8 mouse cellular contexts compared by ENCODE assay signal in genomic region chr15:31602426-31602825, GRCm38 (mm10). TPM values are rescaled to one million over a fixed set of nuclear protein-coding genes. Genes with fewer than 3 reads are reported as not detected.
DNase-seq lines count a peak whose midpoint lies in the region; ATAC-seq and TF ChIP-seq lines count a peak whose summit lies in the region.

No protein-coding gene starts in this region.

- 2% methylated on average over 15 of the region's 15 CpGs for WGBS in heart, embryonic 15.5 days
- WGBS in lung, adult 2 months: under 1% methylated on average over 15 of the region's 15 CpGs
- WGBS in olfactory bulb, adult 2 months: under 1% methylated on average over 15 of the region's 15 CpGs

- peak; percentile 86 for DNase-seq in 416B (ENCODE audit: low read depth)
- peak; percentile 68 for DNase-seq in T-cell, adult 2 months (ENCODE audit: low spot score)
- DNase-seq in embryo, embryonic 11.5 days (ENCODE audit: low read depth, low spot score): peak; percentile 49
- peak; percentile 70 for DNase-seq in kidney, postnatal 10 days
- DNase-seq in lung, adult 2 months: no peak
- peak; percentile 62 to 72 for DNase-seq in thymus, postnatal 36 days

- no peaks in the 10 kb centered on the region for H3K27me3 ChIP-seq in heart, embryonic 15.5 days

- H3K4me1 ChIP-seq in heart, embryonic 15.5 days (replicated peaks): peaks cover 36% of the 10 kb centered on the region
- peaks cover 14% of the 10 kb centered on the region for H3K4me1 ChIP-seq in lung, adult 2 months (ENCODE audit: control insufficient read depth, insufficient read depth, low read length)
- peaks cover 13% of the 10 kb centered on the region for H3K4me1 ChIP-seq in olfactory bulb, adult 2 months (ENCODE audit: control insufficient read depth, insufficient read depth, low read length)

- peak overlapping the region; percentile 96 for H3K9ac ChIP-seq in heart, embryonic 15.5 days

- H3K36me3 ChIP-seq in heart, embryonic 15.5 days: no peaks in the 10 kb centered on the region

- TF ChIP-seq CTCF in lung, adult 2 months (IDR thresholded peaks at IDR 0.05; ENCODE audit: insufficient read depth, low read length): 0 out of 2 replicates have a peak, but pooled peaks have one; percentile 11
- no peak for TF ChIP-seq CTCF in olfactory bulb, adult 2 months (IDR thresholded peaks at IDR 0.05; ENCODE audit: insufficient read depth, low read depth, low read length)

- peak; percentile 43; the same call in 1 of the 2 replicates for ATAC-seq in heart, embryonic 15.5 days (replicated peaks; ENCODE audit: insufficient number of reproducible peaks, insufficient read depth, low FRiP score, low read depth)

- no peak for TF ChIP-seq POLR2A in lung, adult 2 months (IDR thresholded peaks at IDR 0.05; ENCODE audit: borderline replicate concordance, extremely low read depth, low read depth, low read length)
- no peak for TF ChIP-seq POLR2A in olfactory bulb, adult 2 months (IDR thresholded peaks at IDR 0.05; ENCODE audit: insufficient read depth, low read depth, low read length)

- H3K4me2 ChIP-seq in heart, embryonic 15.5 days: peak overlapping the region; percentile 75

- peak overlapping the region; percentile 76 for H3K4me3 ChIP-seq in heart, embryonic 15.5 days
- peak overlapping the region; percentile 89 for H3K4me3 ChIP-seq in lung, adult 2 months (replicated peaks; ENCODE audit: extremely low read depth, low read depth, low read length)
- peak overlapping the region; percentile 97 for H3K4me3 ChIP-seq in olfactory bulb, adult 2 months (ENCODE audit: insufficient read depth, low read depth, low read length)

- peak overlapping the region; percentile 94 for H3K27ac ChIP-seq in heart, embryonic 15.5 days
- H3K27ac ChIP-seq in olfactory bulb, adult 2 months (ENCODE audit: insufficient read depth, low read depth, low read length): no peak overlapping the region

- H3K9me3 ChIP-seq in heart, embryonic 15.5 days (replicated peaks): no peaks in the 10 kb centered on the region

RNA-seq across cellular contexts. Expression of gene Fam173b, which starts 0.8 kb away (rescaled TPM):
- polyA plus RNA-seq in heart, embryonic 15.5 days (2015; fragmentation: Nextera tagmentation; extraction: Ambion mirVana): 14.0 and 14.9 TPM in 2 replicates
- polyA plus RNA-seq in lung, adult 2 months (2012; rRNA removed): 5.5 and 9.3 TPM in 2 replicates
- polyA plus RNA-seq in olfactory bulb, adult 2 months (2012; ENCODE audit: insufficient read depth, insufficient read length, low replicate concordance, missing spikeins): not detected in 2 replicates

RNA-seq across cellular contexts. Expression of gene Cct5, which starts 0.8 kb away (rescaled TPM):
- polyA plus RNA-seq in heart, embryonic 15.5 days (2015; fragmentation: Nextera tagmentation; extraction: Ambion mirVana): 312 and 334 TPM in 2 replicates
- polyA plus RNA-seq in lung, adult 2 months (2012; rRNA removed): 50.0 and 75.7 TPM in 2 replicates
- polyA plus RNA-seq in olfactory bulb, adult 2 months (2012; ENCODE audit: insufficient read depth, insufficient read length, low replicate concordance, missing spikeins): 293 TPM in 1 of 2 replicates, not detected in the other

RNA-seq across cellular contexts. Expression of gene Cmbl, which starts 37.2 kb away (rescaled TPM):
- polyA plus RNA-seq in heart, embryonic 15.5 days (2015; fragmentation: Nextera tagmentation; extraction: Ambion mirVana): 9.5 and 9.9 TPM in 2 replicates
- 20.6 and 34.1 TPM in 2 replicates for polyA plus RNA-seq in lung, adult 2 months (2012; rRNA removed)
- not detected in 2 replicates for polyA plus RNA-seq in olfactory bulb, adult 2 months (2012; ENCODE audit: insufficient read depth, insufficient read length, low replicate concordance, missing spikeins)

Comparison
In these comparisons a context has a peak if more than half of its experiments do, and no peak if none do; other contexts are left out.
1. RNA of gene Cmbl, which starts 37.2 kb away (polyA plus RNA-seq): 20.6 to 34.1 TPM in lung, adult 2 months and 9.5 to 9.9 TPM in heart, embryonic 15.5 days; not detected in olfactory bulb, adult 2 months; every median in the first group is over 10 times any median in the second.
2. Peak in every context shown above with its lines, with median percentiles within 50 percentile points of each other: H3K4me3 ChIP-seq.